Mouse (Mus musculus) activated CD4-positive, CD25-positive, alpha-beta regulatory T cell, adult 9 weeks (primary cell): ENCODE measurements around the gene Utp4. TPM values are rescaled to one million over a fixed set of nuclear protein-coding genes. Genes with fewer than 3 reads are reported as not detected.

ENCODE experiments used
- polyA plus RNA-seq: library from polyadenylated mRNA; unstranded; fragments of 100-300 nt; shearing (Covaris generic); gene quantifications from one replicate; pipeline ENCODE4 v1.2.1, GENCODE M21; 2017

Utp4 gene
- 62.0 TPM for polyA plus RNA-seq

GRCm38 (mm10) chr8:106893481-106894156 lies at the start of gene Utp4:
TSS of gene Utp4 (plus strand) at chr8:106893636.

GRCm38 (mm10) chr8:106870051-106870450 lies 23.4 kb upstream of the Utp4 start, which contains the start of gene Has3:
TSS of gene Has3 (plus strand) at chr8:106870242.

GRCm38 (mm10) chr8:106935324-106935869 lies 42.0 kb downstream of the Utp4 start, which contains the start of gene Sntb2:
TSS of gene Sntb2 (plus strand) at chr8:106935750.

Other genes with a start within 250 kb of the Utp4 start
- 10.3 TPM for gene Tango6, start 210.6 kb upstream of the Utp4 start, polyA plus RNA-seq
- gene Has3, start 23.4 kb upstream of the Utp4 start, polyA plus RNA-seq = 0.05 TPM
- 1.9 TPM for gene Sntb2, start 42.1 kb downstream of the Utp4 start, polyA plus RNA-seq
- 73.7 TPM for gene Vps4a, start 137.6 kb downstream of the Utp4 start, polyA plus RNA-seq
- gene Pdf, start 155.0 kb downstream of the Utp4 start, polyA plus RNA-seq = 1.7 TPM
- gene Cog8, start 163.1 kb downstream of the Utp4 start, polyA plus RNA-seq = 22.9 TPM
- 102 TPM for gene Nip7, start 163.2 kb downstream of the Utp4 start, polyA plus RNA-seq
- gene Tmed6, start 172.0 kb downstream of the Utp4 start, polyA plus RNA-seq = not detected
- gene Terf2, start 202.9 kb downstream of the Utp4 start, polyA plus RNA-seq = 9.9 TPM